In genomic region chr10:80937646-80938045, GRCm38 (mm10) we compare ENCODE assay signal across 8 mouse cellular contexts. TPM values are rescaled to one million over a fixed set of nuclear protein-coding genes. Genes with fewer than 3 reads are reported as not detected.
DNase-seq lines count a peak whose midpoint lies in the region; TF ChIP-seq lines count a peak whose summit lies in the region.

No protein-coding gene starts in this region.

- intact Hi-C loops in left cerebral cortex, adult 2 months (cut with DNase I): no loop called here

- H3K4me3 ChIP-seq in kidney, adult 2 months (ENCODE audit: insufficient read depth, low read depth, low read length): no peak overlapping the region
- no peak overlapping the region for H3K4me3 ChIP-seq in left cerebral cortex, adult 2 months

- 11% methylated on average over 8 of the region's 8 CpGs for WGBS in kidney, adult 2 months

- no peaks in the 10 kb centered on the region for H3K27me3 ChIP-seq in kidney, adult 2 months (replicated peaks; ENCODE audit: control insufficient read depth, insufficient read depth, low read length)

- TF ChIP-seq CTCF in kidney, adult 2 months (conservative IDR thresholded peaks at IDR 0.05; ENCODE audit: insufficient read depth, insufficient read length, low read depth, low read length): no peak
- no peak for TF ChIP-seq CTCF in left cerebral cortex, adult 2 months (IDR thresholded peaks at IDR 0.05)

- no peak overlapping the region for H3K27ac ChIP-seq in kidney, adult 2 months (ENCODE audit: insufficient read depth, low read depth, low read length)
- no peak overlapping the region for H3K27ac ChIP-seq in left cerebral cortex, adult 2 months

- peaks cover 22% of the 10 kb centered on the region for H3K4me1 ChIP-seq in kidney, adult 2 months (ENCODE audit: control insufficient read depth, insufficient read depth, low read length)

- no peak for TF ChIP-seq POLR2A in kidney, adult 2 months (IDR thresholded peaks at IDR 0.05; ENCODE audit: low read depth, low read length)

- H3K36me3 ChIP-seq in kidney, adult 2 months (ENCODE audit: control insufficient read depth, insufficient read depth, low read length): no peaks in the 10 kb centered on the region

- DNase-seq in adrenal gland, postnatal 10 days: peak; percentile 65
- no peak for DNase-seq in adrenal gland, adult 2 months
- DNase-seq in urinary bladder, adult 18-20 months (ENCODE audit: low spot score in 2 of 2): peak; percentile 72 to 83
- DNase-seq in urinary bladder, postnatal 10 days (ENCODE audit: low spot score): no peak
- peak; percentile 91 for DNase-seq in kidney, adult 2 months
- DNase-seq in lung, postnatal 4 days: peak; percentile 88 to 94
- no peak for DNase-seq in right cerebral cortex, adult 2 months (ENCODE audit: low spot score in 2 of 2)
- no peak for DNase-seq in left cerebral cortex, adult 2 months (ENCODE audit: extremely low spot score in 1 of 2, low spot score in 2 of 2)

RNA-seq across cellular contexts. Expression of gene Gadd45b, which starts 7.8 kb away (rescaled TPM):
- total RNA-seq in adrenal gland, postnatal 10 days (2021): 10 to 100 TPM; 11.7 to 44.5 TPM
- total RNA-seq in adrenal gland, adult 2 months (2021): 10 to 100 TPM; 25.6 to 84.9 TPM
- 37.6 and 50.8 TPM in 2 replicates for polyA plus RNA-seq in adrenal gland, adult 2 months (2012; rRNA removed)
- 10.1 and 11.3 TPM in 2 replicates for polyA plus RNA-seq in kidney, adult 2 months (2012; rRNA removed)
- 10 to 100 TPM; 24.0 to 36.0 TPM for total RNA-seq in left cerebral cortex, adult 2 months (2021)

RNA-seq across cellular contexts. Expression of gene Lmnb2, which starts 19.6 kb away (rescaled TPM):
- 10 to 100 TPM; 14.5 to 16.5 TPM for total RNA-seq in adrenal gland, postnatal 10 days (2021)
- total RNA-seq in adrenal gland, adult 2 months (2021): 10 to 100 TPM; 10.8 to 11.4 TPM
- 16.2 and 17.9 TPM in 2 replicates for polyA plus RNA-seq in adrenal gland, adult 2 months (2012; rRNA removed)
- polyA plus RNA-seq in kidney, adult 2 months (2012; rRNA removed): 8.5 and 10.1 TPM in 2 replicates
- total RNA-seq in left cerebral cortex, adult 2 months (2021): 10 to 100 TPM; 20.0 to 20.3 TPM

RNA-seq across cellular contexts. Expression of gene Timm13, which starts 36.9 kb away (rescaled TPM):
- 100 to 1,000 TPM; 271 to 285 TPM for total RNA-seq in adrenal gland, postnatal 10 days (2021)
- total RNA-seq in adrenal gland, adult 2 months (2021): 100 to 1,000 TPM; 174 to 231 TPM
- 236 and 243 TPM in 2 replicates for polyA plus RNA-seq in adrenal gland, adult 2 months (2012; rRNA removed)
- 375 and 474 TPM in 2 replicates for polyA plus RNA-seq in kidney, adult 2 months (2012; rRNA removed)
- 100 to 1,000 TPM; 136 to 138 TPM for total RNA-seq in left cerebral cortex, adult 2 months (2021)

Comparison
In these comparisons a context has a peak if more than half of its experiments do, and no peak if none do; other contexts are left out.
1. DNase-seq: peak in adrenal gland, postnatal 10 days (single experiment), urinary bladder, adult 18-20 months (2 of 2), kidney, adult 2 months (single experiment) and lung, postnatal 4 days (2 of 2); none in adrenal gland, adult 2 months (single experiment), urinary bladder, postnatal 10 days (single experiment), right cerebral cortex, adult 2 months (0 of 2) and left cerebral cortex, adult 2 months (0 of 2).